In the genomic region with DNA sequence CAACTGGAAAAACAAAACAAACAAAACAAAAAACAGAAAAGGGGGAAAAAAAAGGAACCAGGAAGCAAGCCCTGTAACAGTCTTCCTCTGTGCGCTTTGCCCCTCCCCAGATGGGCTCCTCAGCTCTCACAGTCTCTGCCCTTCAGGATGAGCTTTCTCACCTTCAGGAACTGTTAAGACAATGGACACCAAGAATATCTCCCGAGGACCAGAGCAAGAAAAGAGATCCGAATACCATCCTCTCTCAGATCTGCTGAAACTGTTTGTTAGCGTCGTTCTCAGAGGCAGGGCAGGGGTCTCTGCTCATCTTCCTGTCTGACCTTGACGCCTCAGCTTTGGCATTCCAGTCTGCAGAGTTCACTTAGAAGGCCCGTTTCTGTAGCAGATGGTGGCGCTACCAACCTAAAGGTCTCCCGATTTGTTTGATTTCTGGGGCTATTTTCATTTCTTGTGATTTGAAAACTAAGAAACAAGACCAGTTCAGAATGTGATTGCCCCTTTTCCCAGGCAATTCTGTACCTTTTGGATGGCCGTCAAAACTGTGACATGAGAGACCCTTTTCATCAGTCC, we compare ENCODE assay signal across 8 mouse cellular contexts. TPM values are rescaled to one million over a fixed set of nuclear protein-coding genes. Genes with fewer than 3 reads are reported as not detected.
A peak's percentile ranks its signal among the peaks of the same experiment; 100 is the strongest.
DNase-seq lines count a peak whose midpoint lies in the region; ATAC-seq and TF ChIP-seq lines count a peak whose summit lies in the region.

No protein-coding gene starts in this region.

- H3K4me3 ChIP-seq in kidney, embryonic 16.5 days (ENCODE audit: low read length): peak overlapping the region; percentile 89
- H3K4me3 ChIP-seq in embryonic facial prominence, embryonic 10.5 days: peak overlapping the region; percentile 92
- peak overlapping the region; percentile 89 for H3K4me3 ChIP-seq in intestine, embryonic 16.5 days (ENCODE audit: low read length)
- 0 out of 2 replicates have a peak overlapping the region, but pooled peaks have one; percentile 6 for H3K4me3 ChIP-seq in olfactory bulb, adult 2 months (ENCODE audit: insufficient read depth, low read depth, low read length)

- no peak for TF ChIP-seq POLR2A in olfactory bulb, adult 2 months (IDR thresholded peaks at IDR 0.05; ENCODE audit: insufficient read depth, low read depth, low read length)

- no peaks in the 10 kb centered on the region for H3K9me3 ChIP-seq in kidney, embryonic 16.5 days (ENCODE audit: low read length)
- no peaks in the 10 kb centered on the region for H3K9me3 ChIP-seq in embryonic facial prominence, embryonic 10.5 days
- H3K9me3 ChIP-seq in intestine, embryonic 16.5 days (ENCODE audit: control insufficient read depth, low read length): no peaks in the 10 kb centered on the region

- no peak for DNase-seq in kidney, postnatal 14 days
- DNase-seq in embryonic facial prominence, embryonic 10.5 days (ENCODE audit: low spot score): no peak
- DNase-seq in left cerebral cortex, postnatal 36 days (ENCODE audit: low spot score in 2 of 2): no peak
- no peak for DNase-seq in left cerebral cortex, adult 8-10 months (ENCODE audit: low spot score in 2 of 2)

- intact Hi-C loops in left cerebral cortex, postnatal 36 days (cut with DNase I): no loop called here

- no peak for TF ChIP-seq CTCF in olfactory bulb, adult 2 months (IDR thresholded peaks at IDR 0.05; ENCODE audit: insufficient read depth, low read depth, low read length)

- 56% methylated on average over 10 of the region's 10 CpGs for WGBS in kidney, embryonic 16.5 days
- 76% methylated on average over 10 of the region's 10 CpGs for WGBS in embryonic facial prominence, embryonic 10.5 days
- WGBS in intestine, embryonic 16.5 days: 61% methylated on average over 10 of the region's 10 CpGs
- WGBS in olfactory bulb, adult 2 months: 45% methylated on average over 10 of the region's 10 CpGs

- H3K9ac ChIP-seq in kidney, embryonic 16.5 days (replicated peaks; ENCODE audit: low read length): peak overlapping the region; percentile 93
- peak overlapping the region; percentile 82 for H3K9ac ChIP-seq in intestine, embryonic 16.5 days (ENCODE audit: low read depth, low read length)

- H3K36me3 ChIP-seq in kidney, embryonic 16.5 days (ENCODE audit: insufficient read depth, low read length): peaks cover 27% of the 10 kb centered on the region
- H3K36me3 ChIP-seq in embryonic facial prominence, embryonic 10.5 days (replicated peaks): peaks cover 49% of the 10 kb centered on the region
- H3K36me3 ChIP-seq in intestine, embryonic 16.5 days (ENCODE audit: control insufficient read depth, insufficient read depth, low read length): peaks cover 10% of the 10 kb centered on the region; the same call in 1 of the 2 replicates

- H3K4me2 ChIP-seq in kidney, embryonic 16.5 days (replicated peaks; ENCODE audit: low read depth, low read length): peak overlapping the region; percentile 75
- H3K4me2 ChIP-seq in intestine, embryonic 16.5 days (ENCODE audit: low read depth, low read length): peak overlapping the region; percentile 69

- peaks cover 27% of the 10 kb centered on the region for H3K4me1 ChIP-seq in kidney, embryonic 16.5 days (ENCODE audit: insufficient read depth, low read length)
- H3K4me1 ChIP-seq in embryonic facial prominence, embryonic 10.5 days: peaks cover 46% of the 10 kb centered on the region
- H3K4me1 ChIP-seq in intestine, embryonic 16.5 days (ENCODE audit: control insufficient read depth, insufficient read depth, low read length): peaks cover 15% of the 10 kb centered on the region
- H3K4me1 ChIP-seq in olfactory bulb, adult 2 months (ENCODE audit: control insufficient read depth, insufficient read depth, low read length): peaks cover 29% of the 10 kb centered on the region

- ATAC-seq in kidney, embryonic 16.5 days (ENCODE audit: low FRiP score, low TSS enrichment): no peak
- no peak for ATAC-seq in intestine, embryonic 16.5 days
- no peak for ATAC-seq in megakaryocyte-erythroid progenitor cell, adult 5-6 weeks (replicated peaks; ENCODE audit: low FRiP score, low TSS enrichment, poor library complexity, severe bottlenecking)

- peak overlapping the region; percentile 98 for H3K27ac ChIP-seq in kidney, embryonic 16.5 days (ENCODE audit: low read length)
- H3K27ac ChIP-seq in embryonic facial prominence, embryonic 10.5 days (replicated peaks): peak overlapping the region; percentile 96
- peak overlapping the region; percentile 97 for H3K27ac ChIP-seq in intestine, embryonic 16.5 days (ENCODE audit: low read length)
- H3K27ac ChIP-seq in olfactory bulb, adult 2 months (ENCODE audit: insufficient read depth, low read depth, low read length): peak overlapping the region; percentile 94

- H3K27me3 ChIP-seq in kidney, embryonic 16.5 days (ENCODE audit: insufficient read depth, low read length): no peaks in the 10 kb centered on the region
- no peaks in the 10 kb centered on the region for H3K27me3 ChIP-seq in embryonic facial prominence, embryonic 10.5 days (replicated peaks; ENCODE audit: low read depth, poor library complexity, severe bottlenecking)
- H3K27me3 ChIP-seq in intestine, embryonic 16.5 days (replicated peaks; ENCODE audit: control insufficient read depth, insufficient read depth, low read length): no peaks in the 10 kb centered on the region

RNA-seq across cellular contexts. Expression of a gene that starts 1.1 kb away (rescaled TPM):
- polyA plus RNA-seq in kidney, embryonic 16.5 days (2015; fragmentation: Nextera tagmentation; extraction: Ambion mirVana): 186 and 199 TPM in 2 replicates
- polyA plus RNA-seq in embryonic facial prominence, embryonic 10.5 days (2016; fragmentation: Nextera tagmentation; extraction: Ambion mirVana): 299 and 302 TPM in 2 replicates
- polyA plus RNA-seq in intestine, embryonic 16.5 days (2015; fragmentation: Nextera tagmentation; extraction: Ambion mirVana): 142 and 154 TPM in 2 replicates
- polyA plus RNA-seq in olfactory bulb, adult 2 months (2012; ENCODE audit: insufficient read depth, insufficient read length, low replicate concordance, missing spikeins): not detected in 2 replicates
- total RNA-seq in left cerebral cortex, postnatal 36 days (2021): 10 to 100 TPM; 40.7 to 42.9 TPM
- total RNA-seq in left cerebral cortex, adult 8-10 months (2022): 10 to 100 TPM; 40.3 to 48.5 (median 43.0) TPM
- 139 and 173 TPM in 2 replicates for total RNA-seq in megakaryocyte-erythroid progenitor cell, adult 5-6 weeks (2014; fragmentation: Nextera tagmentation)
- 24.7 and 36.9 TPM in 2 replicates for total RNA-seq in megakaryocyte-erythroid progenitor cell, adult 5-6 weeks (2017)

RNA-seq across cellular contexts. Expression of a gene that starts 9.3 kb away (rescaled TPM):
- 26.3 and 30.8 TPM in 2 replicates for polyA plus RNA-seq in kidney, embryonic 16.5 days (2015; fragmentation: Nextera tagmentation; extraction: Ambion mirVana)
- 8.0 and 12.5 TPM in 2 replicates for polyA plus RNA-seq in embryonic facial prominence, embryonic 10.5 days (2016; fragmentation: Nextera tagmentation; extraction: Ambion mirVana)
- 24.5 TPM in 2 replicates for polyA plus RNA-seq in intestine, embryonic 16.5 days (2015; fragmentation: Nextera tagmentation; extraction: Ambion mirVana)
- polyA plus RNA-seq in olfactory bulb, adult 2 months (2012; ENCODE audit: insufficient read depth, insufficient read length, low replicate concordance, missing spikeins): not detected in 2 replicates
- total RNA-seq in left cerebral cortex, postnatal 36 days (2021): 1 to 10 TPM; 5.7 to 6.7 TPM
- 1 to 10 TPM; 5.8 to 8.4 (median 6.9) TPM for total RNA-seq in left cerebral cortex, adult 8-10 months (2022)
- total RNA-seq in megakaryocyte-erythroid progenitor cell, adult 5-6 weeks (2014; fragmentation: Nextera tagmentation): not detected in 2 replicates
- total RNA-seq in megakaryocyte-erythroid progenitor cell, adult 5-6 weeks (2017): not detected in 2 replicates

RNA-seq across cellular contexts. Expression of a gene that starts 9.9 kb away (rescaled TPM):
- 5.1 TPM in 2 replicates for polyA plus RNA-seq in kidney, embryonic 16.5 days (2015; fragmentation: Nextera tagmentation; extraction: Ambion mirVana)
- 3.0 and 3.9 TPM in 2 replicates for polyA plus RNA-seq in embryonic facial prominence, embryonic 10.5 days (2016; fragmentation: Nextera tagmentation; extraction: Ambion mirVana)
- polyA plus RNA-seq in intestine, embryonic 16.5 days (2015; fragmentation: Nextera tagmentation; extraction: Ambion mirVana): 3.2 and 3.4 TPM in 2 replicates
- polyA plus RNA-seq in olfactory bulb, adult 2 months (2012; ENCODE audit: insufficient read depth, insufficient read length, low replicate concordance, missing spikeins): 106 TPM in 1 of 2 replicates, not detected in the other
- total RNA-seq in left cerebral cortex, postnatal 36 days (2021): 100 to 1,000 TPM; 399 to 446 TPM
- 100 to 1,000 TPM; 434 to 460 (median 443) TPM for total RNA-seq in left cerebral cortex, adult 8-10 months (2022)
- 1.0 TPM in 1 of 2 replicates, not detected in the other for total RNA-seq in megakaryocyte-erythroid progenitor cell, adult 5-6 weeks (2014; fragmentation: Nextera tagmentation)
- total RNA-seq in megakaryocyte-erythroid progenitor cell, adult 5-6 weeks (2017): 0.30 TPM in 1 of 2 replicates, not detected in the other

RNA-seq across cellular contexts. Expression of a gene that starts 48.4 kb away (rescaled TPM):
- polyA plus RNA-seq in kidney, embryonic 16.5 days (2015; fragmentation: Nextera tagmentation; extraction: Ambion mirVana): 50.1 and 51.3 TPM in 2 replicates
- polyA plus RNA-seq in embryonic facial prominence, embryonic 10.5 days (2016; fragmentation: Nextera tagmentation; extraction: Ambion mirVana): 76.4 and 80.4 TPM in 2 replicates
- polyA plus RNA-seq in intestine, embryonic 16.5 days (2015; fragmentation: Nextera tagmentation; extraction: Ambion mirVana): 65.2 and 66.2 TPM in 2 replicates
- not detected in 2 replicates for polyA plus RNA-seq in olfactory bulb, adult 2 months (2012; ENCODE audit: insufficient read depth, insufficient read length, low replicate concordance, missing spikeins)
- total RNA-seq in left cerebral cortex, postnatal 36 days (2021): 10 to 100 TPM; 13.3 to 19.4 TPM
- total RNA-seq in left cerebral cortex, adult 8-10 months (2022): 10 to 100 TPM; 14.9 to 20.7 (median 18.3) TPM
- 35.9 and 55.4 TPM in 2 replicates for total RNA-seq in megakaryocyte-erythroid progenitor cell, adult 5-6 weeks (2014; fragmentation: Nextera tagmentation)
- 39.3 and 44.8 TPM in 2 replicates for total RNA-seq in megakaryocyte-erythroid progenitor cell, adult 5-6 weeks (2017)

RNA-seq across cellular contexts. Expression of a gene that starts 48.6 kb away (rescaled TPM):
- polyA plus RNA-seq in kidney, embryonic 16.5 days (2015; fragmentation: Nextera tagmentation; extraction: Ambion mirVana): 0.87 TPM in 1 of 2 replicates, not detected in the other
- polyA plus RNA-seq in embryonic facial prominence, embryonic 10.5 days (2016; fragmentation: Nextera tagmentation; extraction: Ambion mirVana): 0.92 and 1.4 TPM in 2 replicates
- 0.70 TPM in 1 of 2 replicates, not detected in the other for polyA plus RNA-seq in intestine, embryonic 16.5 days (2015; fragmentation: Nextera tagmentation; extraction: Ambion mirVana)
- polyA plus RNA-seq in olfactory bulb, adult 2 months (2012; ENCODE audit: insufficient read depth, insufficient read length, low replicate concordance, missing spikeins): not detected in 2 replicates
- 10 to 100 TPM in 1 of 2 experiments, 1 to 10 TPM in 1; 10.0 to 11.1 TPM for total RNA-seq in left cerebral cortex, postnatal 36 days (2021)
- 10 to 100 TPM; 11.1 to 15.2 (median 14.1) TPM for total RNA-seq in left cerebral cortex, adult 8-10 months (2022)
- total RNA-seq in megakaryocyte-erythroid progenitor cell, adult 5-6 weeks (2014; fragmentation: Nextera tagmentation): 13.4 and 16.5 TPM in 2 replicates
- 180 and 196 TPM in 2 replicates for total RNA-seq in megakaryocyte-erythroid progenitor cell, adult 5-6 weeks (2017)

Comparison
In these comparisons a context has a peak if more than half of its experiments do, and no peak if none do; other contexts are left out.
1. H3K4me3 ChIP-seq: peak in every context shown above with its lines; median percentile 92 in embryonic facial prominence, embryonic 10.5 days; 89 in kidney, embryonic 16.5 days; 89 in intestine, embryonic 16.5 days; 6 in olfactory bulb, adult 2 months.
2. RNA of a gene that starts 9.9 kb away (polyA plus RNA-seq): 106 TPM in olfactory bulb, adult 2 months; 5.1 TPM in kidney, embryonic 16.5 days, 3.0 to 3.9 TPM in embryonic facial prominence, embryonic 10.5 days and 3.2 to 3.4 TPM in intestine, embryonic 16.5 days; every median in the first group is over 10 times any median in the second.
3. Peak in every context shown above with its lines, with median percentiles within 50 percentile points of each other: H3K27ac ChIP-seq.